Mouse (Mus musculus): Measurements from ENCODE around the gene Gtpbp3.

Gene Gtpbp3

GRCm38 (mm10) chr8:71498816-71499690 is 11.2 kb downstream of the Gtpbp3 start:
- DNase-seq, result peak; percentile 68

DNA sequence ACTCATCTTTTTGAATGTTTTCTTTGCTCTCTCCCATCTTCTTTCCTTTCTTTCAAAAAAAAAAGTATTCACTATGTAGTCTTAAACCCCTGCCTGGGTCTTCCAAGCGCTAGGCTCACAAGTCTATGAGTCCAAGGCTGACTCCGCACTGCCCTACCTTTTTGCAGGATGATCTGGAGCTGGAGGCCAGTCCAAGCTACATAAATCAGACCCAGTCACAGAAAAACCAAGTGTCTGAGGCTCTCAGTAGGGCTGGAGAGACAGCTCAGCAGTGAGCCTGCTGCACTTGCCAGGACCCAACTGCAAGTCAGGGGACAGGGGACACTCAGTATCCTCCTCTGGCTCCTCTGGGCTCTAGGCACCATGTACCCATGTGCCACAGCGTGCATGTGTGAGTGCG is 16.4 kb downstream of the Gtpbp3 start:
- DNase-seq, result no peak

DNA sequence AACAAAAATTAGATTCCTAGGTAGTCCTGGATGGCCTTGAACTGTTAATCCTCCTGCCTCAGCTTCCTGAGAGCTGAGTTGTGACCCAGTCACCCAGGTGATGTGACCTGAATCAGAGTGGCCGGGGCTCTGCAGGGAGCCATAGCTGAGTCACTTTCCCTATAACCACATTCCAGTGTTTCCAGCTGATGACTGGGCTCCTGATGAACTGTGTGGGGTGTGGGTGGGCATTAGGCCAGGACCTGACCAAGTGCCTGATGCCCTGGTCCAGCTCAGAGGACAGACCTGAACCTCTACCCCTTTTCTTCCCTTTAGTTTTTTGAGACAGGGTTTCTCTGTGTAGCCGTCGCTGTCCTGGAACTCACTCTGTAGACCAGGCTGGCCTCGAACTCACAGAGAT is 17.4 kb downstream of the Gtpbp3 start:
- DNase-seq, result no peak

- peak; percentile 58 for DNase-seq
These were observed 18.1 kb downstream of the Gtpbp3 start for GRCm38 (mm10) chr8:71505979-71506378.

DNA sequence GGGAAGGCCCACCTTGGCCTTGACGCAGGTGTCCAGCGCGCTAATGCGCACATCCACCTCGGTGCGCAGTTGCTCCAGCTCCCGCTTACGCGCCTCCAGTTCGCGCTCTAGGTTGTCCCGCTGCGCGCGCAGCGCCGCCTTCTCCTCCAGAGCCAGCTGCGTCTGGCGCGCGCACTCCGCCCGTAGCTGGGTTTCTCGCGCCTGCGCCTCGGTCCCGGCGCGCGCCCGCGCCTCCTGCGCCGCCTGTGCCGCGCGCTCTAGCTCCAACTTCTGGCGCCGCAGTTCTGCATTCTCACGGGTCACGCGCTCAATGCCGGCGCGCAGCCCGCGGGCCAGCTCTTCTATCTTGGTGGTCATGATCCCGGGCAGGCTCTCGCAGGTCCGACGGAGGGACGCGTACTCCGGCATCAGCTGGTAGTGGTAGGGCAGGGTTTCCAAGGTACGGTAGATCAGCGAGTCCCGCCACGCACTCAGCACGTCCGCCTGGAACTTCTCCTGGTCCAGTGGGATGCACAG is 19.7 kb downstream of the Gtpbp3 start:
- peak; percentile 85 for DNase-seq

DNA sequence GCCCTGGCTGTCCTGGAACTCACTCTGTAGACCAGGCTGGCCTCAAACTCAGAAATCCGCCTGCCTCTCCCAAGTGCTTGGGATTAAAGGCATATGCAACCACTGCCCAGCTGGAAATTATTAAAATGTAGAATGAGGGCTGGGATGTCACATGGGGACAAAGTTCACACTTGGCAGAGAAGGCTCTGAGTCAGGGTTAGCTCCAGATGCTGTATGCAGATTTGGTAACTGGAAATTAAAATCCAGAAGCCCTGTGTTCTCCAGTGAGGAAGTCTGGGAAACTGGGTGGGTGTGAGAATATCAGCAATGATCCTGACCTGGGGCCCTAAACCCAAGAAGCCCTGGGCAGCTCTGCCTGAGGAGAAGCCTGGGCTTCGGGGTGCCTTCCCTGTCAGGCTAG is 21.4 kb downstream of the Gtpbp3 start:
- DNase-seq, result no peak

DNA sequence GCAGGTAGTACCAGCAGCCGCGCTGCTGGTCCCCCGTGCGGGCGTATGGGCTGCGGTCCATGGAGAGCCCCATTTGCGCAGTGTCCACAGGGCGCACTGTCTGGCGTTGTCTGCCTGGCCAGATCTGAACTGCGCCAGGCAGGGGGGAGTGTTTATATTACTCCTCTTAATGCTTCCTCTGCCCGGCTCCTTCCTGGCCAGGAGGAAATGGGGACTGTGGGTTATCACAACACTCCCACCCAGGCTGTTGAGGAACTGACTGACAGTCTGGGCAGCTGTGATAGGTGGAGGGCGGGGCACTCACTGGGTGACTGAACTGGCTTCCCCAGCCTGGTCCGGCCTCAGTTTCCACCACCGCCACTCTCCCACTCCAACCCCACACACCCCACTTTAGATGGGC is 23.7 kb downstream of the Gtpbp3 start, which contains the start of gene Plvap:
Plvap (minus strand) TSS at position 109 of the 400 bp plus-strand sequence.
- DNase-seq, result peak; percentile 82

- DNase-seq, result peak; percentile 61
These were observed 25.3 kb downstream of the Gtpbp3 start for GRCm38 (mm10) chr8:71513018-71513754.

DNA sequence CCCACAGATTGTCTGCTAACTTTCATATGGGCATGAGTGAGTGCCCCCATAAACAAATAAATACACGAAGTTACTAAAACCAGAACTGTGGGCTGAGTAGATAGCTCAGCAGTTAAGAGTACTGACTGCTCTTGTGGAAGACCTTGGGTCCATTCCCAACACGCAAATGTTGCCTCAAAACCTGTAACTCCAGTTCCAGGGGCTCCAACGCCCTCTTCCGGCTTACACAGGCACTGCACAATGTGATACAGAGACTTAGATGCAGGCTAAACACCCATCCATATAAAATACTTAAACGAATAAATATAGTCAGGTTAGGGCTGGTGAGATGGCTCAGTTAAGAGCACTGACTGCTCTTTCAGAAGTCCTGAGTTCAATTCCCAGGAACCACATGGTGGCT is 27.1 kb downstream of the Gtpbp3 start:
- DNase-seq, result no peak

GRCm38 (mm10) chr8:71516786-71517185 is 28.9 kb downstream of the Gtpbp3 start:
- peak; percentile 62 for DNase-seq

GRCm38 (mm10) chr8:71519037-71519825 is 31.3 kb downstream of the Gtpbp3 start:
- DNase-seq, result peak; percentile 88

DNA sequence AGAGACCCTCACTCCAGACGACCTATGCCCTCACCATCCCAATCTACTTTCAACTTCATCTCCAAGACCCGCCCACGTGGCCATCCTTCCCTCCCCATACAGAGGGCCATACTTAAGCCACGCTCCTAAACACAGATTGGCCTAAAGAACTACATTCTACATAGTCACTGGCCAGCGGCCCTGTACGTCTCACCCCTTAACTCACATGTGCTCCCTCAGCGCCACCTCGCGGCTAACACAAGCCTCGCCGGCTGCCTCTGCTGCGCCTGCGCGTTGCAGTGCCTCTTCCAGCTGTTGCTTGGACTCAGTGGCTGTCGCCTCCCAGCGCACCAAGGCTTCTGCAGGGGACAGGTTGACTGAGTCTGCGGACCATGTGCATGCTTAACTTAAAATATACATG is 33.7 kb downstream of the Gtpbp3 start:
- DNase-seq, result peak; percentile 98

DNA sequence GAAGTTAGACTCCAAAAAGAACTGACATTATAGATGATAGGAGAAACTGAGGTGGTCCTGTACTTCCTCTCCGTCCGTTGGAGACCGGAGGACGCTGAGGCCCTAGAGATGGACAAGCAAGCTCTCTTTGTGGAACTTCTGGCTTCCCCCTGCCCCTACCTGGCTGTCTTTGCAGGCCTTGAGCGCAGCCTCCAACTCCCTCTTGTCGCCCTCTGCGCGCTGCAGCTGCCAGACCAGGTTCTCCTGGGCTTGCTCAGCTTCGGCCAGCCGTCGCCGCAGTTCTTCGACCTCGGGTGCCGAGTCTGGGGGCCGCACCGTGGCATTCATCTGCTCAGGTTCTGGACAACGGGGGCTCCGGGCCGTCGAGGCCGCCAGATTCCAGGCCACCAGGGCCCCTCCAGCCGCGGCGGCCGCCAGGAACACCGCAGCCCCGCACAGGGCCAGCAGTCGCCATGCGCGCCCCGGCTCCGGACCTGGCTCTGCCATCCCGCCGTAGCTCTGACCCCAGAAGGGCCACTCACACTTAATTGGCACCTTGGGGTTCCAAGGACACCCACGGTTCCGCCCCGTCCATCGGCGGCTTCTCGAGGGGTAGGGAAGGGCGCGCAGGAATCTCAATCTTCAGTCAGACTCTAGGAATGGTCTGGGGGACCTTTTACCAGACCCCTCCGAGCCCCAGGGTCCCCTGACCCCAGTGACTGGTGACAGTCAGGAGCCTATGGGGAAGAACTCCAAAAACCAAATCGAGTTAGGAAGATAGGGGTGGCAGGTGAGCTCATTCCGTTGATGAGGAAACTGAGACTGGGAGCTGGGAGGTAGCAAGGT is 37.5 kb downstream of the Gtpbp3 start, which contains the start of gene Ccdc194:
Ccdc194 (minus strand) TSS at position 486 of the 825 bp plus-strand sequence.
- no peak for DNase-seq

GRCm38 (mm10) chr8:71526272-71526671 is 38.4 kb downstream of the Gtpbp3 start:
- DNase-seq, result no peak

DNA sequence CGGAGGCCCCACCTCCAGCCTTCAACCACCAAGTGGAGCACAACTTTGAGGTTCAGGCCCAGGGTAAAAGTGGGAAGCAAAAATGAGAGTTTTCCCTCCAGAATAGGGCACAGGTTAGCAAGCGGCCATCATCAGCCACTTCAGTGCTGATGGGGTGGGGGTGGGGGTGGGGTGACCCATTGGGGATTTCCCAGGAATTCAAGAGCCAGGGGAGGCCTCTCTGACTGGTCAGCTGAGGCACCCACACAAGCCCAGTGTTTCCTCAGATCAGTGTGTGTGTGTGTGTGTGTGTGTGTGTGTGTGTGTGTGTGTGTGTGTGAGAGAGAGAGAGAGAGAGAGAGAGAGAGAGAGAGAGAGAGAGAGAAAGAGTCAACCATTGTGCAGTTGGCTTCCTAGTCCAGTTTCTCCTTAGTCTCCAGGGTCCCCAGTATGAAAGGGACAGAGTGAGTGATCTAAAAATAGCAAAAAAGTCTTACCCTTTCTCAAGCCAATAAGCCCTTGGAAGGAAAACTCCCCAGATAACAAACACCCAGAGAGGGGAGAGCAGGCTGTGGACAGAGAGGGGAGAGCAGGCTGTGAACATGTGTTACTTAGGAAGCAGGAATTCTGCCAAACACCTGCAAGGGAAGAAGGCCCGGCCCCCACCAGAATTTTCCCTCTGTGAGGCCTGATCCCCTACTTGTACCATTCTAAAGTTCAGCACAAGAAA is 39.4 kb downstream of the Gtpbp3 start:
- DNase-seq, result no peak

- DNase-seq, result peak; percentile 72
These were observed 40.6 kb downstream of the Gtpbp3 start for GRCm38 (mm10) chr8:71528362-71529073.

- peak; percentile 45 for DNase-seq
These were observed 43.0 kb downstream of the Gtpbp3 start for GRCm38 (mm10) chr8:71530735-71531467.

GRCm38 (mm10) chr8:71534263-71534810 is 46.4 kb downstream of the Gtpbp3 start:
- DNase-seq, result no peak

DNA sequence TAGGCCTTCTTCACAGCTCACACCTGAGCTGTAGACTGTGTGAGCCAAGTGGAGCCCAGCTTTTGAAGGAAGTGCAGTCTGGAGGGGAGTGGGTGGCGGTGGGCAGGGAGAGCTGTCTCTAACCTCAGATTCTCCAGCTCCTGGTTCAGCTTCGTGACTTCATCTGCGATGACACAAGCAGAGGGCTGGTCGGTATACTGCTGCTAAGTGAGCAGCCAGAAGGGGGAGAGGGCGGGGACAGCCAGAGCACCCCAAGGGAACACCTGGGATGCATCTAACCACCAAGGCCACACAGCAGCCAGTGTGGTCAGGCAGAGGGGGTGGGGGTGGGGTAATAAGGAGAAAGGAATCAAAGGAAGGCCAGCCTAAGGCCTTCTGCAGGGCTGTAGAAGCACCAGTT is 47.8 kb downstream of the Gtpbp3 start:
- no peak for DNase-seq
